Mouse (Mus musculus): ENCODE measurements around the gene Adamts7. TPM values are rescaled to one million over a fixed set of nuclear protein-coding genes. Genes with fewer than 3 reads are reported as not detected.

The Adamts7 gene
- polyA plus RNA-seq (2014; fragmentation: Illumina TruSeq; extraction: RNeasy Lipid Tissue Mini Kit (QIAGEN cat#74804)) = 1.6 TPM

GRCm38 (mm10) chr9:90162926-90163748 is at the start of gene Adamts7:
Gene Adamts7, plus strand, starts transcription at chr9:90163069.

GRCm38 (mm10) chr9:90114567-90115307 is 48.1 kb upstream of the Adamts7 start, which contains the start of gene Morf4l1:
Gene Morf4l1, minus strand, starts transcription at chr9:90114774.

Other genes with a start within 250 kb of the Adamts7 start
- gene Ctsh, start 108.9 kb upstream of the Adamts7 start, polyA plus RNA-seq (2014; fragmentation: Illumina TruSeq; extraction: RNeasy Lipid Tissue Mini Kit (QIAGEN cat#74804)) = 182 TPM
- gene Morf4l1, start 48.3 kb upstream of the Adamts7 start, polyA plus RNA-seq (2014; fragmentation: Illumina TruSeq; extraction: RNeasy Lipid Tissue Mini Kit (QIAGEN cat#74804)) = 811 TPM
- gene Tbc1d2b, start 107.7 kb downstream of the Adamts7 start, polyA plus RNA-seq (2014; fragmentation: Illumina TruSeq; extraction: RNeasy Lipid Tissue Mini Kit (QIAGEN cat#74804)) = 13.5 TPM